Mouse (Mus musculus): ENCODE results near the gene Gm20509. TPM values are rescaled to one million over a fixed set of nuclear protein-coding genes. Genes with fewer than 3 reads are reported as not detected.
A peak's percentile ranks its signal among the peaks of the same experiment; 100 is the strongest.
"Not testable (repeated sequence)": the region's sequence is repeated elsewhere in the genome, so short reads cannot be mapped to it uniquely, and the experiment has no call there.

Gm20509 gene
- polyA plus RNA-seq, 1 experiment = not detected

DNA sequence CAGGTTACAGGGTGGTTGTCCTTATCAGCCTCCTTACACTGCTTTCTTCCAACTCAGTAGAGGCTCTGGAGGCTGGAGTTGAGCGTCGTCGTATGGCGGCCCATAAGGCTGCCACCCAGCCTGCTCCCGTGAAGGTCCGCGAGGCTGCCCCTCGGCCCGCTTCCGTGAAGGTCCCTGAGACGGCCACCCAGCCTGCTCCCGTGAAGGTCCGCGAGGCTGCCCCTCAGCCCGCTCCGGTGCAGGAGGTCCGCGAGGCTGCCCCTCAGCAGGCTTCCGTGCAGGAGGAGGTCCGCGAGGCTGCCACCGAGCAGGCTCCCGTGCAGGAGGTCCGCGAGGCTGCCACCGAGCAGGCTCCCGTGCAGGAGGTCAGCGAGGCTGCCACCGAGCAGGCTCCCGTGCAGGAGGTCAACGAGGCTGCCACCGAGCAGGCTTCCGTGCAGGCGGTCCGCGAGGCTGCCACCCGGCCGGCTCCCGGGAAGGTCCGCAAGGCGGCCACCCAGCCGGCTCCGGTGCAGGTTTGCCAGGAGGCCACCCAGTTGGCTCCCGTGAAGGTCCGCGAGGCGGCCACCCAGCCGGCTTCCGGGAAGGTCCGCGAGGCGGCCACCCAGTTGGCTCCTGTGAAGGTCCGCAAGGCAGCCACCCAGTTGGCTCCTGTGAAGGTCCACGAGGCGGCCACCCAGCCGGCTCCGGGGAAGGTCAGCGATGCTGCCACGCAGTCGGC lies 1.0 kb downstream of the Gm20509 start:
- Histone ChIP-seq H3K27me3 (ENCODE audit: control insufficient read depth, insufficient read depth, low read length) (no peaks in the 10 kb centered on the region), H3K4me1 (ENCODE audit: control insufficient read depth, insufficient read depth, low read length) (no peaks in the 10 kb centered on the region; the same call in 1 of the 2 replicates), H3K4me3 (replicated peaks; ENCODE audit: insufficient read depth, low read depth, low read length) (peak overlapping the region; percentile 28), H3K27ac (ENCODE audit: insufficient read depth, low read length) (no peak overlapping the region)
- peak; percentile 51 to 70 for DNase-seq
- no peak for TF ChIP-seq CTCF (IDR thresholded peaks at IDR 0.05; ENCODE audit: borderline replicate concordance, insufficient read depth, low read depth, low read length)
- TF ChIP-seq POLR2A (IDR thresholded peaks at IDR 0.05; ENCODE audit: borderline replicate concordance, insufficient read depth, low read length) = no peak
- 5% methylated on average over 60 of the region's 60 CpGs for WGBS

DNA sequence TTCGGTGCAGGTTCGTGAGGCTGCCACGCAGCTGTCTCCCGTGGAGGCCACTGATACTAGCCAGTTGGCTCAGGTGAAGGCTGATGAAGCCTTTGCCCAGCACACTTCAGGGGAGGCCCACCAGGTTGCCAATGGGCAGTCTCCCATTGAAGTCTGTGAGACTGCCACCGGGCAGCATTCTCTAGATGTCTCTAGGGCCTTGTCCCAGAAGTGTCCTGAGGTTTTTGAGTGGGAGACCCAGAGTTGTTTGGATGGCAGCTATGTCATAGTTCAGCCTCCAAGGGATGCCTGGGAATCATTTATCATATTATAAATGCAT lies 1.6 kb downstream of the Gm20509 start:
- Histone ChIP-seq H3K27me3 (ENCODE audit: control insufficient read depth, insufficient read depth, low read length) (no peaks in the 10 kb centered on the region), H3K4me1 (ENCODE audit: control insufficient read depth, insufficient read depth, low read length) (no peaks in the 10 kb centered on the region; the same call in 1 of the 2 replicates), H3K4me3 (replicated peaks; ENCODE audit: insufficient read depth, low read depth, low read length) (peak overlapping the region; percentile 28), H3K27ac (ENCODE audit: insufficient read depth, low read length) (no peak overlapping the region)
- no peak for DNase-seq
- WGBS = 3% methylated on average over 5 of the region's 5 CpGs
- TF ChIP-seq POLR2A (IDR thresholded peaks at IDR 0.05; ENCODE audit: borderline replicate concordance, insufficient read depth, low read length) (no peak), CTCF (IDR thresholded peaks at IDR 0.05; ENCODE audit: borderline replicate concordance, insufficient read depth, low read depth, low read length) (no peak)

DNA sequence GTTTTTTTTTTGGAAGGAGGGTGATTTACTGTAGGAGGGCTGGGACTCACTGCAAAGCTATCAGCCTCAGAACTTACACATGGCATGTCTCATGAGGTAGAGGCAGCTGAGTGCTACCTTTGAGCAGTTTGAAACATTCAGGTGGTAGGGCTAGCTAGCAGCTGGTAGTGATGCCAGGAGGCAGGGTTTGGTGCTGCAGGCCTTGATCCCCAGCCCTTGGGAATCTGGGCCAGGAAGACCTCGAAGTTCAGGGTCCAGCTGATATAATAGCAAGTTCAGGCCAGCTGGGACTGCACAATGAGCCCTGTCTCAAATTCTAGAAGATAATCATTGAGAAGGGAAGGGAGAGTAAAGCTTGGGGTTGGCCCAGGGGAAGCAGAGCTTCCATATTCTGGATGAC lies 2.9 kb downstream of the Gm20509 start:
- Histone ChIP-seq H3K27me3 (ENCODE audit: control insufficient read depth, insufficient read depth, low read length) (no peaks in the 10 kb centered on the region), H3K27ac (ENCODE audit: insufficient read depth, low read length) (no peak overlapping the region), H3K4me3 (replicated peaks; ENCODE audit: insufficient read depth, low read depth, low read length) (no peak overlapping the region), H3K4me1 (ENCODE audit: control insufficient read depth, insufficient read depth, low read length) (no peaks in the 10 kb centered on the region; the same call in 1 of the 2 replicates)
- 44% methylated on average over 1 of the region's 1 CpGs for WGBS
- no peak for DNase-seq
- no peak for TF ChIP-seq CTCF (IDR thresholded peaks at IDR 0.05; ENCODE audit: borderline replicate concordance, insufficient read depth, low read depth, low read length)
- TF ChIP-seq POLR2A (IDR thresholded peaks at IDR 0.05; ENCODE audit: borderline replicate concordance, insufficient read depth, low read length) = no peak

DNA sequence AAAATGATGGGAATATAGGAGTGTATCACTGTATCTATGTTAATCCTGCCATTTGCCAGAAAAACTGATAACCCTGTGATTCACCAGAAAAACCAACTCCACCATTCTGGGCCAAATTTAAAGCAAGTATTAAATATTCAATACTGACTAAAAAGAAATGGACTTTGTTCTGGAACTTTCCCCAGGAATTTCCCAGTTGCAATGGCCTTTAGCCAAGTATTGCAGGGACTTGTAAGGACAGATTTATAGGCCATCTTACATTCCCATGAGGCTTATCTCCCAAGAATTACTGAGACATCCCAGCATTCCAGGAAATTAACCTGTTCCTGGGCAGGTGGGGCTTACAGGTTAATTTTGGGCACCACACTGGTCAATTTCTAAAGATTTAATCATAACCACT lies 3.5 kb downstream of the Gm20509 start:
- Histone ChIP-seq H3K27me3 (ENCODE audit: control insufficient read depth, insufficient read depth, low read length) (no peaks in the 10 kb centered on the region), H3K27ac (ENCODE audit: insufficient read depth, low read length) (no peak overlapping the region), H3K4me1 (ENCODE audit: control insufficient read depth, insufficient read depth, low read length) (no peaks in the 10 kb centered on the region; the same call in 1 of the 2 replicates), H3K4me3 (replicated peaks; ENCODE audit: insufficient read depth, low read depth, low read length) (no peak overlapping the region)
- TF ChIP-seq POLR2A (IDR thresholded peaks at IDR 0.05; ENCODE audit: borderline replicate concordance, insufficient read depth, low read length) = no peak
- TF ChIP-seq CTCF (IDR thresholded peaks at IDR 0.05; ENCODE audit: borderline replicate concordance, insufficient read depth, low read depth, low read length) = no peak
- no peak for DNase-seq

DNA sequence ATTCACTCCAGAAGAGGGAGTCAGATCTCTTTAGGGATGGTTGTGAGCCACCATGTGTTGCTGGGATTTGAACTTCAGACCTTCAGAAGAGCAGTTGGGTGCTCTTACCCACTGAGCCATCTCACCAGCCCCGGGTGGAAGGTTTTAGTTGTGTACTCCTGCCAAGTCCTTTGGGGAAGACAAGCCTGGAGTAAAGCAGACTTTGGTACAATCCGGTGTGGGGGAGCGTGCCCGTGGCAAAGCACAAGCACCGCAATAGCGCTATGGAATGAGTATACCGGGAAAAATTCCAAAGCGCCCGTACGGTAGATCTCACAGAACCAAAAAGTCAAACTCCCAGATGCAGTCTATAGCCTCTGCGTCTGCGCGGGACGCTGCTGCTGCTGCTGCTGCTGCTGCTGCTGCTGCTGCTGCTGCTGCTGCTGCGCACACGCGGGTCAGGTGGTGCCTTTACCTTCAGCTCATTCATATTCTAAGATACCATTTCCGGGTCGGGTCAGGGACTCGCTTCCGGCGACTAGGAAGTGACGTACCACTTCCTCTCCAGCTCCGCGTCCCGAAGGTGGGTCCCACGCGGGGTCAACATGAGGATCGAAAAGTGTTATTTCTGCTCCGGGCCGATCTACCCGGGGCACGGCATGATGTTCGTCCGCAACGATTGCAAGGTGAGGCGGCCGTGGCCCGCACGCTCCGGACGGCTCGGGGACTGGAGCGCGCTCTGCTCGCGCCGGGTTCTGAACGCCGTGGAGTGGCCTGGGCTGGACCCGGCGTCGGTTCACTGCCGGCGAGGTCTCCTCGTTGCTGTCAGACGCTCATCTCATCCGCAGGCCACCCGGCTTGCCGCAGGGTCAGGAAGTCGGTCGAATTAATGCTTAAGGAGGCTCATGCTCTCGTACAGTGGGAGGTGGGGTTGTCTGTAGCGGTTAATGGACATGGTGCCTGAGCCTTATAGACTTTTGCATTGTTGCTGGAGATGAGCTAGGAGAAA lies 10.9 kb downstream of the Gm20509 start, which contains the start of gene Rsl24d1:
Gene Rsl24d1 (plus strand): TSS at position 508 of the 988 bp plus-strand sequence.
- no peaks in the 10 kb centered on the region for H3K4me1 ChIP-seq (ENCODE audit: control insufficient read depth, insufficient read depth, low read length)
- peak within 1 kb of the TSS; percentile 81 for H3K4me3 ChIP-seq (replicated peaks; ENCODE audit: insufficient read depth, low read depth, low read length)
- peak within 1 kb of the TSS; percentile 72; the same call in 1 of the 2 replicates for H3K27ac ChIP-seq (ENCODE audit: insufficient read depth, low read length)
- TF ChIP-seq POLR2A (IDR thresholded peaks at IDR 0.05; ENCODE audit: borderline replicate concordance, insufficient read depth, low read length) = peak; percentile 46; the same call in 1 of the 2 replicates
- no peak for TF ChIP-seq CTCF (IDR thresholded peaks at IDR 0.05; ENCODE audit: borderline replicate concordance, insufficient read depth, low read depth, low read length)
- under 1% methylated on average over 64 of the region's 64 CpGs for whole genome bisulfite sequencing
- DNase-seq = peak; percentile 89 to 92
- H3K27me3 ChIP-seq (ENCODE audit: control insufficient read depth, insufficient read depth, low read length) = no peaks in the 10 kb centered on the region

DNA sequence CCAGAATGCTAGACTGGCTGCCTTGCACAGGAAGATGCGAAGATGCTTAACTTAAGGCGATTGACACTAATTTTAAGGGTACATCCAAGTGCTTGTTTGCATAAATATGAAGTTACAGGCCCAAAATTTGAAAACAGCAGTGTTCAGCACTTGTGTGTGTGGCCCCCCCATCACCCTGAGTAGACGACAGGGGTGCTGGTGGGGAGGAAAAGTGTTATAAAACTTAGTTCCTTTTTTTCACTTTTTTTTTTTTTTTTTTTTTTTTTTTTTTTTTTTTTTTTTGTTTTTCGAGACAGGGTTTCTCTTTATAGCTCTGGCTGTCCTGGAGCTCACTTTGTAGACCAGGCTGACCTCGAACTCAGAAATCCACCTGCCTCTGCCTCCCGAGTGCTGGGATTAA lies 14.4 kb downstream of the Gm20509 start:
- not testable (repeated sequence) for H3K4me1 ChIP-seq (ENCODE audit: control insufficient read depth, insufficient read depth, low read length); H3K27ac ChIP-seq (ENCODE audit: insufficient read depth, low read length); H3K4me3 ChIP-seq (replicated peaks; ENCODE audit: insufficient read depth, low read depth, low read length); H3K27me3 ChIP-seq (ENCODE audit: control insufficient read depth, insufficient read depth, low read length); DNase-seq
- 93% methylated on average over 5 of the region's 6 CpGs for WGBS

DNA sequence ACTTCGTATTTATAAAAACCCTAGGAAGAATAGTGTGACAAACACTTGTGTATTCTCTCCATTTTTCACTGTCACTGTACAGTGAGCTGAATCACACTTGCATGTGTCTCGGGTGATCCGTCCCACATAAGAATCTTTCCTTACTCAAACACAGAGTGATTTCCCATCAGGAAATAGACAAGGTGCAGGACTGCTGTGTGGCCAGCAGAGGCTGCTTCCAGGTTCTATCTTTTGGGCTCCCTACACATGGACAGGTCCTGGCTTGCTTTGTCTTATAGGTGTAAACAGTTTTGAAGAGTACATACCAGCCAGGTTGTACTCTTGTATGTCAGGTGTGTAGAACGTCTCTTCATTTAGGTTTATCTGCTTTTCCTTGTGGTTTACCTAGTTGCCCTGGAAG lies 15.7 kb downstream of the Gm20509 start:
- WGBS = 89% methylated on average over 4 of the region's 4 CpGs

More for the DNA sequence above, 15.7 kb downstream of the Gm20509 start:
- H3K4me3 ChIP-seq (replicated peaks; ENCODE audit: insufficient read depth, low read depth, low read length) = no peak overlapping the region
- H3K27ac ChIP-seq (ENCODE audit: insufficient read depth, low read length) = no peak overlapping the region
- DNase-seq = no peak
- TF ChIP-seq POLR2A (IDR thresholded peaks at IDR 0.05; ENCODE audit: borderline replicate concordance, insufficient read depth, low read length) = no peak
- no peak for TF ChIP-seq CTCF (IDR thresholded peaks at IDR 0.05; ENCODE audit: borderline replicate concordance, insufficient read depth, low read depth, low read length)
- H3K27me3 ChIP-seq (ENCODE audit: control insufficient read depth, insufficient read depth, low read length) = no peaks in the 10 kb centered on the region
- H3K4me1 ChIP-seq (ENCODE audit: control insufficient read depth, insufficient read depth, low read length) = no peaks in the 10 kb centered on the region

All from cerebellum, adult 2 months (tissue).